Mouse (Mus musculus) right cerebral cortex, postnatal 14 days (tissue): ENCODE data around the gene Tmem94.

ENCODE experiments used
- DNase-seq: peaks from one replicate; pipeline ENCODE4 v3.0.0; 2022

Tmem94 gene

DNA sequence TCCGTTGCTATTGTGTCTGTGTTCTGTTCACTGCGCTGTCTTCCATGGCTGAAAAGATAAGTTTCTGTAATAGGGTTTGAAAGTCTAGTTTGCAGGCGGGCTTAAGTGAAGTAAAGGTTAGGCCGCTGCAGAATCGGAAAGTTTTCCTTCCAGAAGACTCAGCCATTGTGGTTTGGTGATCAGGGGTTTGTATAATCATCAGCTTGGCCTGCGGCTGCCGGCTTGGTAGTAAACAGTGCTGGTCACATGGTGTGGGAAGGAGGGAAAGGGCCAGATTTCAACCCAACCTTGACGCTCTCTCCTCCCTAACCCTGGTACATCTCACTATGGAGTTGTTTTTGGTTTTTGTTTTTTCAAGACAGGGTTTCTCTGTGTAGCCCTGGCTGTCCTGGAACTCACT, 1.7 kb downstream of the Tmem94 start:
- no peak for DNase-seq

DNA sequence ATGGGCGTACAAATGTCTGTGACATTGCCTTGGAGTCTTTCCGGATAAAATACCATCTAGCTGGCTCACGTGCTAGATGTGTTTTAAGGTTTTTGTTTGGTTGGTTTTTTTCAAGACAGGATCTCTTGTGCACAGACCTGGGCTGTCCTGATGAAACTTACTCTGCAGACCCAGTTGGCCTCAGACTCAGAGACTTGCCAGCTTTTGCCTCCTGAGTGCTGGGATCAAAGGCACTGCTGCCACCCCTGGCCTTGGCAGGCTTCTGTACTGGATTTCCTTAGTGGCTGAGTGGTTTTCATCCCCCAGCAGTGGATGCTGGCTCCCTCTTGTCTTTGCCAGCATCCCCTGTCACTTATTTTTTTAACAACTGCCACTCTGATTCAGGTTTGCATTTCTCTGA, 3.7 kb downstream of the Tmem94 start:
- no peak for DNase-seq

DNA sequence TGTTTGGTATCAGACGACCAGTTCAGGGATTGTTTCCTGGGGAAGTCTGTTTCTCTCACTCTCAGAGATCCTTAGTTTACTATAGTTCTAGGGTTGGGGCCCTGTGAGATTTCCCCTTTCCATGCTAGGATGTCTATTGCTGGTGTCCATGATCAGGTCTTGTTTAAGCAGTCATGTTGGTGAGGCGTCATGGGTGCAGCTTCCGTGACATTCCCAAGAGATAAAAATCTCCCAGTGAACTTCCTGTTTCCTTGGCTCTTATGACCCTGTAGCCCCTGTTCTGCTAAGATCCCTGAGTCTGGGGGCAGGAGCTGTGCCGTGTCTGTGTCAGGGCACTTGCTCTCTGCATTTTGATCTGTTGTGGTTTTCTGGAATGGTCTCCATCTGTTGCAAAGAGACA, 9.4 kb downstream of the Tmem94 start:
- DNase-seq: no peak

DNA sequence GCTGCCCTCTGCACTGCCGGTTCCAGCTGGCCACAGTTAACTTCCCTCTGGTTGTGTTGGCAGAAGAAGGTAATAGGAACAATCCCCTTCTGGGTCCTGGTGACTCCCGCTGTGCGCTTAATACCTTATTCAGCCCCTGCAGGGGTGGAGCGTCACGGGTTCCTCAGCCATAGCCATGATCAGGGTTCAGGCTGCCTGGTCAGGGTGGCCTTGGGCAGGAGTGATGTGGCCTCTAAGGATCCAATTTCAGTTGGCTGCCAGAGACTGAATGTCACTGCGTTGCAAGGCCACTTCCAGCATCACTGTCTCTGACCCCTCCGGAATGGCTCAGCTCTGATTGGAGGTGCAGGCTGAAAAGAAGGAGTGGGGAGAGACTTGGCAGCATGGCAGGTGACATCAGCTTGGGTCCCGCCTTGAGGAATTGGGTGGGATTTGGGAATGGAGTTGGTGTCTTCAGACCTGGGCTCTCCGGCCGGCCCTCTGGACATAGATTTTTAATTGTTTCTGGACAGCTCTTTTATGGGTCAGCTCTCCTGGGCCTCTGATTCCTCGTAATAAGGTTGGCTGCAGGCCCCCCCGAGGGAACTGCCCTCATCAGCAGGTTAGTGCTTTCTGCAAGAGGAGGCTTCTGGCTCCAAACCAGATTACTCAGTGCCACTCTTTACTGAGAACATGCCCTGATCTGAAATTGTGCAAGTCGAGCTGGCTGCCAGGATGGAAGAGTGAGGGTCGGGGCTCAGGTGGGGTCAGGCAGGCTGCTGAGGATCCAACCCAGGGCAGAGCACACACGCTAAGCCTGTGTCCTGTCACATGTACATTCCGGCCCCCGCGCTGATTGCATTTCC, 10.8 kb downstream of the Tmem94 start:
- DNase-seq: peak; percentile 4

DNA sequence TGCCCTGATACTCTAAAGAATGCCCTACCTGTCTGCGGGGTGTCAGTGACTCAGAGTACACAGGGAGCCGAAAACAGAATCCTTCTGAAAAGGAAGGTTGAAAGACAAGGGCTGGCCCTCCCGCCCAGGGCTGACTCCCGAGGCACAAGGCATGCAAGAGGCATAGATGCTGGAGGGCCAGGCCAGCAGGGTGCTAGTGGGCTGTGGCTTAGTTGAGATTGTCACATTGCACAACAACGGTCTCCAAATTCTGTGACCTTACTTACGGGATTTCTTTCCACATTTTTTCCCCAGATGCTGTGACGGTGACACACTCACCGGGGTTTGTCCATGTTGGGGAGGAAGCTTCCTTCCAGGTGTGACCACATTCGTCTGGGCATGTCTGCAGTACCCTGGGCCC, 11.7 kb downstream of the Tmem94 start:
- peak; percentile 4 for DNase-seq

DNA sequence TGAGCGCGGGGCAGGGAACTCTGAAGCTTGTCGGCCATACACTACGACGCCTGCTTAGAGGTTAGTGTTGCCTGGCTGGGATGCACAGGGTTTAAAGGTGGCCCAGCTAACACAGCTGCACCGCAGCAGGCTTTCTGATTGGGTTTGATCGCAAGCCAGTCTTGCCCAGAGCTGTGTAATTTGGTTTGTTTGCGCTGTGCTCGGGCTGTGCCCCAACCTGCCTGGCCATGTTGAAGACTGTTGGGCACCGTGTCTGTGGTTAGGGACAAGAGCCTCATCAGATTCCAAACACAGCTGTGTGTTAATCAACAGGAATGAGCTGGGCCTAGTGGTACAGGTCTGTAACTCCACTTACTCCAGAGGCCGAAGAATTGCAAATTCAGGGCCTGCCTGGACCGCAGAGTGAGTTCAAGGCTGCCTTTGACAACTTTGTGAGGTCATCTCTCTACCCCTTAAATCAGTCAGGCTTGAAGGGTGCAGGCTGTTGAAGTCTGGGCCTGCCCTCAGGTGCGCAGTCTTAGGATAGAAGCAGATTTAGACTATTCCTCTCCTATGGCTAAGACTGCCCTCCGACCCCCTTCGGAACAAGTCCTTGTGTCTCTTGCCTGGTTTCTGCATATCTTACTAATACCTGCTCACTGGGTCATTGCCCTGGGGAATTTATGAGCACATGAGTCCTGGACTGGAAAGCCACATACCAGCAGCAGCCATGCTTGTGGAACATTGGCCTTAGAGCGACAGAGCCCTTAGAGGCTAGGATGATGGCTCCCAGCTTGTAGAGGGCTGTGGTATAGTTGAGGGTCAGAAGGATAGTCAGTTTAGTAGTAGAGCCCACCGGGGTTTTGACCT, 12.5 kb downstream of the Tmem94 start:
- peak; percentile 5 for DNase-seq

DNA sequence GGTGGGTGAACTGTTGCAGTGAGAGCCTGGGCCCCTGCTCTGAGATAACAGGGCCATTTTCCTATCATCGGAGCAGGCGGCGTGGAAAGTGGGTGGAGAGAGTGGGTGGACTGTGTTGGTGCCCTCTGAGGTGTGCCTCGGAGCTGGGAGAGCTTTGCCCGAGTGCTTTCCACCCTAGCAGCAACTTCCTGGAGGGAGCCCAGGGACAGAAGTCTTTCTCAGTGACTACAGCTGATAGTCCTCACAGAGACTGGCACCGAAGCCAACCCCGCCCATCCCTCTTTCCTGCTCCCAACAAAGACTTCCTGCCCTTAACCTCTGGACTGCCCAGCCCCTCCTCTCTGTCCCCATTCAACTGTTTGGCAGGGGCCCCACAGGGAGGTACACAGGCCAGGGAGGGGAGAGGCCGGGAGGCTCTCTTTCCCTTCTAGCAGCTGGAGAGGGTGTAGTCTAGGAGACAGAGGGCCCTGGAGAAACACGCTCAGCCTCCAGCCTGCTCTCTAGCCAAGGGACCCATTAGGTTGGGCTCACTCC, 13.9 kb downstream of the Tmem94 start:
- peak; percentile 30 for DNase-seq

DNA sequence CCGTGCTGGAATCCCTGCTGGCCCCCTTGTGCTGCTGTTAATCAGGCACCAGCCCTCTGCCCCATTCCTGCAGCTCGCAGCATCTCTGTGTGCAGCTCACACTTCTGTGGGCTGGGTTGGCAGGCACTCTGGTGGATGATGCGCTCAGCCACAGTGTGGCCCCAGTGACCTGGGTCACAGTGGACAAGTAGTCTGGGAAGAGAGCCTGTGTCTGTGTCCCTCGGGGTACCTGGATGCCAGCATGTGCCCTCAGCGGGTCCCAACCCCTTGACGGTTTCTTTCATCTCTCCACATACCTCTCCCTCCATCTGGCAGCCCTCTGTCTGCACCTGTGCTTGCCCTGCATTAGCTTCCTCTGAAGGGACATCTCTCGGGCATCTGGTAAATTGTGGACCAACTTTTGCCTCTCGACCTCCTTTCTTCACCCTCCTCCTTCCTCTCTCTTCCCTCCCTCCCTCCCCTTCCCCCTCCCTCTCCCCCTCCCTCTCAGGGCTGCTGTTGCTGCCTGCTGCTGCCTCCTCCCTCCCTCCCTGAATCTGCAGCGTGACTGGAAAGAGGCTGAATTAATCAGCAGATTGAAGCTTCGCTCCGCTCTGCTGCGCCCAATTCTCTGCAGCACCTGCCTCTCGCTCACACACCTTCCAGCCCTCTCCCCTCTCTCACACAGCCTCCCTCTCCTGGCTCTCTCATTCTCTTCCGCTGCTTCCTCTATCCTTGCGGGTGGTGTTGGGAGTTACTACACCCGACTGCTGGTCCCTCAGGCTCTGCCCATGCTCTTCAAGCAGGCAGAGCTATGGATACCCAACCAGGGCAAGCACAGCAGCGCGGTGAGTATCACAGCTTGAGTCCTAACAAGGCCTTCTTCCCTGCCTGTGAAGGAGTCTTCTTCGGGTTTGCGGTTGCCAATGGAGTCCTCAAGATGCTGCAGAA, 15.2 kb downstream of the Tmem94 start:
- peak; percentile 55 for DNase-seq

DNA sequence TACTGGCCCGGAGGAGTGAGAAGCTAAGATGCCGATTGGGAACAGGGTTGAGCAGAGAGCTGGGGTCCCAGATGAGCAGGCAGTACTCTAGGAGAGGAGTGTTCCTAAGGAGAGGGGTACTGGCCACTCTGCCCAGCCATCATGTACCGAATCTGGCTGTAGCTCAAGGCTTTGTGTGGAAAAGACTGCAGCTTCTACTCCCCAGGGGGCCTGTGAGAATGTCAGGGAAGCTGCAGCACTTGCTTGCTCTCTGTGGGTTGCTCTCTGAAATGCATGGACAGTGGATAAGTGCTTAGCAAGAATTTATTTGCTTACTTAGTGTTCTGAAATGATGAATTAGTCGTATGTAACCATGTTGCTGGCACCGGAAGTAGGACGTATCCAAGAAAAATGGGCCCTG, 21.2 kb downstream of the Tmem94 start:
- DNase-seq: peak; percentile 4

DNA sequence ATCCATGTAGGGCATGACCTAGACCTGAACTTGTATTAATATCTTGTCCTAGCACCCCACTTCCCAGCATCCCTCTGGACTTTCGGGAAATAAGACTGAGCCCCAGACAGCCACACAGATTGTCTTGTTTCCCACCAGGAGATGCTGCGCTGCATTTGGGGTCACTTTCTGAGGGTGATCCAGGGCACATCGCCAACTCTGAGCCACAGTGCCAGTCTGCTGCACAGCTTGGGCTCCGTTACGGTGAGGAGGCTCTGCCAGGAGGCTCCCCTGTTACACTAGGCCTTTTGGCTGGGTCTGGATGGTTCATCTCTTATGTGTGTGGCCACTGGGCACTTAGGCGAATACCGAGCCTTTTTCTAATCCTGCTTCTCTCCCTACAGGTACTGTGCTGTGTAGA, 24.6 kb downstream of the Tmem94 start:
- DNase-seq: peak; percentile 9

DNA sequence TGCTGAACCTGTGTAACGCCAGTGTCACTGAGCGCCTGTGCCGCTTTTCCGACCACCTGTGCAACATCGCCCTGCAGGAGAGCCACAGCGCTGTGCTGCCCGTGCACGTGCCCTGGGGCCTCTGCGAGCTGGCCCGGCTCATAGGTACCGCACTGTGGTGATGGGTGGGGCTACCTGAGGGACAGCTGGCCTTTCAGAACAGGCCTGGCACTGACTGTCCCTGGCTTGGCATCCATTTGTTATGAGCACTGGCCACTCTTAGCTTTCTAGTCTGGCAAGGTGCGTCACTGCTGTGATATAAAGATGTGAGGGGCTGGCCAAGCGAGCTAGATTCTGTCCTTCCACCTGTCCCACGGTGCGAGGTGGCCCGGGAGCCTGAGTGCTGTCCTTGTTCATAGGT, 26.7 kb downstream of the Tmem94 start:
- DNase-seq: peak; percentile 3

DNA sequence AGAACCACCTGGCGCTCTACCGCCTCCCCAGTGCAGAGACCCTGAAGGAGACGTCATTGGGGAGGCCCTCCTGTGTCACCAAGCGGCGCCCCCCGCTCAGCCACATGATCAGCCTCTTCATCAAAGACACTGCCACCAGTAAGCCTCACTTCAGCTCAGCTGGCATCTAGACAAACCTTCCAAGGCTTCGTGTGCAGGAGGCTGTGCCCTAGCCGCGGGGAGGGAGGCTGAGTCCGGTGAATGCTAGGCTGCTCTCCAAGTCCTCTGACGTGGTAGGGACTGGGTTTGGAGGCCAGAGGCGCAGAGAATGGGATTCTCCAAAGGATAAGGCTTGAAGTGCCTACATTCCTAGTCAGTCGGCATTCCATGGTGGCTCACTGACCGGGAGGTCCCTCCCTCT, 27.1 kb downstream of the Tmem94 start:
- DNase-seq: peak; percentile 8

DNA sequence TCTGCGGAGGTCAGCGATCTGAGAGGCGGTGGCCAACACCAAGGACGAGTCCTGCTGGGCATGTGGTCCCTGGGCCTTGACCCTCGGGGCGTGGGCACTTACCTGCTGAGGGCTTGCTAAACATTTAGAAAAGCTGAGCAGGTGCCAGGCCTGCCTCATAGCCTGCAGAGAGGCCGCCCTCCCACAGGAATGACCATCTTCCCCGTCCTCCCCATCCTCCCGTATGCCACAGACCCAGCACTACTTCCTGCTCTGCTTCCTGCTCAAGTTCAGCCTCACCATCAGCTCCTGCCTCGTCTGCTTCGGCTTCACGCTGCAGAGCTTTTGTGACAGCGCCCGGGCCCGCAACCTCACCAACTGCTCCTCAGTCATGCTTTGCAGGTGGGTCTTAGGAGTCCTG, 31.7 kb downstream of the Tmem94 start:
- DNase-seq: no peak

DNA sequence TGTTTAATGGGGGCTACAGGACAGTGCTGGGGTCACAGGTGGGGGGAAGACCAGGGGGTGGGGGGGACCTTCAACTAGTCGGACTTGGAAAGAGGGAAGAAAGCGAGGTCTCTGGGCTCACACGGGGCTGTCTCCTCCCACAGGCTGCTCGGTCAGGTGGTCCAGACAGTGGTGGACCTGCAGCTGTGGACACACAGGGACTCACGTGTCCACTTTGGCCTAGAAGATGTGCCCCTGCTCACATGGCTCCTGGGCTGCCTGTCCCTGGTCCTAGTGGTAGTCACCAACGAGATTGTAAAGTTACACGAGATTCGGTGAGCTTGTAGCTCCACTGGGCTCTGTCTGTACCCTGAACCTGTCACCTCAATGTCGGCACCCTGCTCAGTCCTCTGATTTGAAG, 32.4 kb downstream of the Tmem94 start:
- no peak for DNase-seq

DNA sequence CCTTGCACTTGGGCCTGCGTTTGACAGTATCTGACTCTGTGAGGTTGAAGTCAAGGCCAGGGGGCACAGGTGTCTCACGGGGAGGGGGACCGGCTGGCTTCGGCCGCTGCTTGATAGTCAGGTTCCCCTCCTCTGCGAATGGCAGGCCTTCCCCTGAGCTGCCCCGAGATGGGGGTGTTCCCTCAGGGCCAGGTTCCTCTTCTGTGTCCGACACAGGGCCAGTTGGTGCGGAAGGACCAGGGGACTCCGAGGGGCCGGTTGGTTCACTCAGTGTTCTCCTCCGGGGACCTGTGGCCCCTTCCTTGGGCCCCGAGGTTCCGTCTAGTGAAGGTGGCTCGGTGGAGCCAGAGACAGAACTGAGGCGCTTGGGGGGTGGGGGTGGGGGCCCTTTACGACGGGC, 35.7 kb downstream of the Tmem94 start:
- no peak for DNase-seq

DNA sequence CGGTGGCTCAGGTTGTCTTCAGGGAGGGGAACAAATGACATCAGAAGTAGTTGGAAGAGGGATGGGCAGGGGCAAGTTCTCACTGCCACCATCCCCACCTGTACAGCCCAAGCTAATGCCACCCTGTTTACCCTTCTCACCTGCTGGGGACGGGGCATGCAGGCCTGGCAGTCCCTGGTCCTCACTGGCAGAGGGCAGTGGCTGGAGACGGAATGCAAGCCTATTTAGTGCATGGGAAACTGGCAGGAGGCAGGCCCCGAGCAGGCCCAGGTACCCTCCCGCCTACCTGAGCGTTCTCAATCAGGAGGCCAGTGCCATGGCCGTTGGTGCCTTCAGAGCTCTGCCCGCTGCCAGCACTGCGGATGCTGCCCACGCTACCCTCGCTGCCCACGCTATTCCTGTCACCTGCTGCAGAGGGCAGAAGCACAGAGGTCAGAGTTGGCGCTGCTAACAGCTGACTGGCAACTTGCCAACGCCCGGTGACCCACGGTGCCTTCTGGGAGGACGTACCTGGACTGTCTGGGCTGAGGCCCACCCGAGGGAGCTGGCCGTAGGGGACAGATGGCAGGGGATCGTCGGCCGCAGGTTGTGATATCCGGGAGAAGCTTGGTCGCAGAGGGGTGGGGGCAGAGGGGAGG, 38.0 kb downstream of the Tmem94 start:
- DNase-seq: no peak

DNA sequence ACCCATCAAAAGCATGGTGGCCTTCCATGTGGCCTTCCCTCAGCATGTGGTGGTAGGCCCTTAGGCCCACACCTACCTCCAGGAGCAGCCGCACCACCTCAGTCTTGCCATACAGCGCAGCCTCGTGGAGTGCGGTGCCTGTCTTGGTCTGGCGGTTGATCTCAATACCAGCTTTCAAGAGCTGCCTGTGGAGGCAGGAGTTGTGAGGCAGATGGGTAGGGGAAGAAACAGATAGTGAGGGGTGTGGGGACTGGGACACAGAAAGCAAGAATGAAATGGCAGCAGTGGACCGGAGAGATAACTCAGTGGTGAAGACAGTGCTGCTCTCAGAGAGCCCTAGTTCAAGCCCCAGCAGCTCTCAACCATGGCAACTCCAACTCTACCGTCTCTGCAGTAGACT, 39.8 kb downstream of the Tmem94 start:
- DNase-seq: no peak

DNA sequence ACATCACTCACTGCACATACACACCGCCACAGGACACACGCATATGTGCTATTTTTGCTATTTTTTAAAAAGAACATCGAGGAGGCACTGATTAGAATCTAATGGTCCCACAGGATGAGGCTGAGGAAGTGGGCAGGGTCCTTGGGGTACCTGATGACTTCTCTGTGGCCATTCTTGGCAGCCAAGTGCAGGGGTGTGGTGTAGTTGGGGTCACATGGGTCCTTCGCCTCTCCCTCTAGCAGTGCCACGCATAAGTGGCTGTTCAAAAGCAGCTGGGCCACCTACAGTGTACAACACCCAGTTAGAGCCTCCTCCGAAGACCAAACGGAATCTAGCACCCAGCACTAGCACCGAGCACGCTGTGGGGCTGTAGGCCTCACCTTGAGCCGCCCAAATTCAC, 40.9 kb downstream of the Tmem94 start:
- DNase-seq: no peak

DNA sequence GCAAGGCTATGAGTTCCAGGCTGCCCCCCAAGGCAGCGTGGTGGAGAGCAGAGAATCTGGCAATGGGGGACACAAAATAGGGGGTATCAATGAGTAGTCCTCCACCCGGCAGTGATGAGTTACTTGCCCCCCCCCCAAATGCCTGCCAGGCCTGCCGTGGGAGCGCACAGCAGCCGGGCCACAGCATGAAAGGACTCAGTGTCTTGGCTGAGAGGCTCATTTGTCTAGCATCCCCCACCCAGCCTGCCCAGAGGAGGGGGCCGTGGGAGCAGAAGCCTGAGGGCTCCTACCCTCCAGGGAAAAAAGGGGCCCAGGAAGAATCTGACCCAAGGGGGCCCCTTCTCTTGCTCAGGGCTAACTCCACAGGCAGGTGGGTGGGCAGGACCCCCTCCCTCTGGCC, 42.1 kb downstream of the Tmem94 start:
- no peak for DNase-seq

DNA sequence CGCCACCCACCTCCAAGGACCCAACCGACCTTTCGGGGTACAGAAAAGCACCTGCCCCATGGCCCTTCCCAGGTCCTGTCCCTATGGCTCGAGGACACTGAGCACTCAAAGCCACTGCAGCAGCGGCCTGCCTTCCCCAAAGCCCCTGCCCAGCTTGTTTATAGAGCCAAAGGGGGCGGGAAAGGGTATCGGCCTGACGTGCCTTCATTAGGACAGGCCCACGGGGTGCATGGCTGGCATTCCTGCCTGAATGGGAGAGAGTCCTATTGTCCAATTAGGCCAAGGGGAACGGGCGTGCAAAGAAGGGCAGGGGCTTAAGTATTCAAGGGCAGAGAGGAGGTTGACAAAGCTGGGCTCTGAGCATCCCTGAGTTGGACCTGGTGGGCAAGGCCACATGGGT, 42.7 kb downstream of the Tmem94 start:
- no peak for DNase-seq

DNA sequence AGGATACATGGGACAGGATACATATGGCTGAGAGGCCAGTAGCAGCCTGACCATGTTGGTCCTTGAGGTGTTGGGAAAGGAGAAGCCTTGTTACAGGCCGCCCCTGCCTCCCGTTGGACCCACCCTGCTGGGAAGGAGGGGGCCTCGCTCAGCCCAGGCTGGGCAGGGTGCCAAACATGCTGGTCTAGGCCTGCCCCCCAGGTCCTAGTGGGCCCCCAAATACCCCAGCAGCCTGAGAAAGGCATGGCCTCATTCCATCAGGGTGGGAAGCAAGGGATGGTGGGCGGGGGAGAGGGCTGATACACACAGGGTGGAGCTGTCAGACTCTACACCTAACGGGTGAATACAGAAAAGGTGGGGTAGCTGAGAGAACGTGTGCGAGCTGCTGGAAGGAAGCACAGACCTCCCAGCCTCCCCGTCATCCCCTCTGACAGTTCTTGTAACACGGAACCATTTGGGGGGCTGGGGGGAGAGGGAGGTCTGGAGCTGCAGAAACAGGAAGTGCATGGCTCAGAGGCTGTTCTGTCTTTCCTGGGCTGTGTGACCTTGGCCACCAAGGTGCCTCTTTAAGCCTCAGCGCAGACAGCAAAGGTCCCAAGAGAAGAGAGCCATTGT, 43.6 kb downstream of the Tmem94 start:
- DNase-seq: no peak

DNA sequence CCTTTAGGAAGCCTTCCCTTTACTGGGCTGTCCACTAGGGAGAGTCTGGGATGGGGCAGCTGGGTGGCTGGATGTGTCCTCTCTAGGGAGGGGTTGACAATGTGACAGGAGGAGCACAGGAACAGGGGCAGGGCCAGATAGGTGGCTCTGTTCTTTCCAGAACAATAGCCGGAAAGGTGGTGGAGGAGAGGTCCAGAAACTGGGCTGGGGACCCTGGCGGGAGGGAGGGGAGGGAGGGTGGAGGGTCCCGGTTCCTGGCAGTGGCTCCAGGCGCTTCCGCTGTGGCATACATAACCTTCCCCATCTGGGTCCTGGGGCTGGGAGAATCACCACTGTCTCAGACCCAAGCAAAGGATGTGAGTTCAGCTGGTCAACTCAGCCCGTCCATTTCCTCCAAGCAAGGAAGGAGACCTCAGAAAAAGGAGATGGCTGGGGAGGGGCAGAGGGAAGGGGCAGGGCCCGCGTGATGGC, 44.1 kb downstream of the Tmem94 start:
- no peak for DNase-seq
